ENCODE assay signal across 8 mouse cellular contexts in the genomic region with DNA sequence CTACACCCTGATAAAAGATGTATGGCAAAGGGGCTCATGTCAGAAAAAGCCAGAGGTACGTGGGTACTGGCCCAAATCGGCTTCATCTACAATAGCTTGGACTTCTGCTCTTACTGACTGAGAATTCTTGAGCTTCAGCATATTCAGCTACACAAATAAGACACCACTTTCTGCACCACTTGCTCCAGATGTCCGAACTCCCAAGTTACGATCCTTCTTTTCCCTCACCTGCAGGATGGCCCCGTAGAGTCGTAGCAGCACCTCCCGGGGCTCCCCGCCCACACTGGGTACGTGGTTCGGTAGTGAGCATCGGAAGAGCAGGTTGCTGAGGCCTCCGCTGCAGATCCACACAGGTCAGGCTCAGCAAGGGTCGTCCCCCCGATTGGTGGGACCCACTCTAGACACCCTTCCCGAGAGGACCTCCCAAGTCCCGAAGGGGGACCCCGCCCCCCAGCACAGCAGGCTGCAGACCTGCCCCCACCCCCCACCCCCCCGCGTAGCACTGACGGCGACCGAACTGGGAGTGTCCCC. TPM values are rescaled to one million over a fixed set of nuclear protein-coding genes. Genes with fewer than 3 reads are reported as not detected.
DNase-seq lines count a peak whose midpoint lies in the region; ATAC-seq and TF ChIP-seq lines count a peak whose summit lies in the region.

No protein-coding gene starts in this region.

- peak overlapping the region; percentile 67 for H3K9ac ChIP-seq in limb, embryonic 15.5 days
- peak overlapping the region; percentile 83 for H3K9ac ChIP-seq in stomach, postnatal 0 days (ENCODE audit: low read length)

- no peak for TF ChIP-seq EP300 in stomach, postnatal 0 days (optimal IDR thresholded peaks at IDR 0.05)

- no peak for DNase-seq in testis, postnatal 10 days (ENCODE audit: low spot score)
- no peak for DNase-seq in stomach, postnatal 0 days (ENCODE audit: low spot score)
- DNase-seq in left cerebral cortex, postnatal 14 days (ENCODE audit: low spot score in 2 of 2), result no peak

- peak overlapping the region; percentile 85 for H3K4me2 ChIP-seq in limb, embryonic 15.5 days
- peak overlapping the region; percentile 97 for H3K4me2 ChIP-seq in stomach, postnatal 0 days (replicated peaks; ENCODE audit: low read depth)

- no peaks in the 10 kb centered on the region for H3K27me3 ChIP-seq in erythroblast, embryonic 14.5 days (ENCODE audit: control insufficient read depth)
- H3K27me3 ChIP-seq in testis, adult 2 months (ENCODE audit: control insufficient read depth, insufficient read depth, low read length), result no peaks in the 10 kb centered on the region
- no peaks in the 10 kb centered on the region for H3K27me3 ChIP-seq in limb, embryonic 15.5 days
- no peaks in the 10 kb centered on the region for H3K27me3 ChIP-seq in stomach, postnatal 0 days (ENCODE audit: control insufficient read depth, insufficient read depth, low read length)

- H3K4me3 ChIP-seq in erythroblast, embryonic 14.5 days (replicated peaks), result peak overlapping the region; percentile 97
- H3K4me3 ChIP-seq in testis, adult 2 months (ENCODE audit: control insufficient read depth, low read depth, low read length), result peak overlapping the region; percentile 95
- H3K4me3 ChIP-seq in limb, embryonic 15.5 days, result peak overlapping the region; percentile 79
- H3K4me3 ChIP-seq in stomach, postnatal 0 days (ENCODE audit: low read depth, low read length), result peak overlapping the region; percentile 78

- peaks cover 38% of the 10 kb centered on the region for H3K36me3 ChIP-seq in erythroblast, embryonic 14.5 days (ENCODE audit: control insufficient read depth)
- no peaks in the 10 kb centered on the region; the same call in 1 of the 2 replicates for H3K36me3 ChIP-seq in testis, adult 2 months (ENCODE audit: control insufficient read depth, insufficient read depth, low read length)
- peaks cover 23% of the 10 kb centered on the region for H3K36me3 ChIP-seq in limb, embryonic 15.5 days
- no peaks in the 10 kb centered on the region for H3K36me3 ChIP-seq in stomach, postnatal 0 days (ENCODE audit: control insufficient read depth, insufficient read depth, low read length)

- intact Hi-C loops in left cerebral cortex, postnatal 14 days (cut with DNase I), result loop anchor here (5.0 kb wide), 1 partner anchor 47 kb away; a partner anchor contains a TSS

- WGBS in limb, embryonic 15.5 days, result 5% methylated on average over 22 of the region's 22 CpGs
- WGBS in stomach, postnatal 0 days, result 3% methylated on average over 20 of the region's 22 CpGs

- no peak for TF ChIP-seq POLR2A in testis, adult 2 months (IDR thresholded peaks at IDR 0.05; ENCODE audit: control insufficient read depth, low read depth, low read length)

- no peak for ATAC-seq in erythroblast, adult 5-6 weeks (replicated peaks; ENCODE audit: low FRiP score, poor library complexity, severe bottlenecking)
- peak; percentile 40; the same call in 1 of the 2 replicates for ATAC-seq in limb, embryonic 15.5 days (ENCODE audit: insufficient number of reproducible peaks, low FRiP score, low TSS enrichment, low read depth)
- ATAC-seq in stomach, postnatal 0 days (ENCODE audit: low FRiP score, low TSS enrichment), result peak; percentile 34
- no peak for ATAC-seq in megakaryocyte progenitor cell, adult 5-6 weeks (replicated peaks; ENCODE audit: poor library complexity)

- peak overlapping the region; percentile 46; the same call in 1 of the 2 replicates for H3K27ac ChIP-seq in testis, adult 2 months (ENCODE audit: control insufficient read depth, insufficient read depth, low read depth, low read length)
- H3K27ac ChIP-seq in limb, embryonic 15.5 days, result peak overlapping the region; percentile 96
- peak overlapping the region; percentile 98 for H3K27ac ChIP-seq in stomach, postnatal 0 days (replicated peaks)

- H3K9me3 ChIP-seq in erythroblast, embryonic 14.5 days (ENCODE audit: control insufficient read depth, low read length), result no peaks in the 10 kb centered on the region
- H3K9me3 ChIP-seq in limb, embryonic 15.5 days, result no peaks in the 10 kb centered on the region
- H3K9me3 ChIP-seq in stomach, postnatal 0 days (ENCODE audit: control insufficient read depth, low read length), result no peaks in the 10 kb centered on the region

- H3K4me1 ChIP-seq in erythroblast, embryonic 14.5 days (ENCODE audit: control insufficient read depth), result peaks cover 46% of the 10 kb centered on the region
- peaks cover 21% of the 10 kb centered on the region for H3K4me1 ChIP-seq in testis, adult 2 months (ENCODE audit: control insufficient read depth, insufficient read depth, low read length)
- H3K4me1 ChIP-seq in limb, embryonic 15.5 days, result peaks cover 14% of the 10 kb centered on the region
- no peaks in the 10 kb centered on the region for H3K4me1 ChIP-seq in stomach, postnatal 0 days (replicated peaks; ENCODE audit: control insufficient read depth, insufficient read depth)

- no peak for TF ChIP-seq CTCF in testis, adult 2 months (IDR thresholded peaks at IDR 0.05; ENCODE audit: control insufficient read depth, insufficient read depth, insufficient replicate concordance, low read depth, low read length)
- TF ChIP-seq CTCF in stomach, postnatal 0 days (IDR thresholded peaks at IDR 0.05; ENCODE audit: low read depth), result no peak

RNA-seq across cellular contexts. Expression of a gene that starts 0.5 kb away (rescaled TPM):
- 0.03 and 0.05 TPM in 2 replicates for polyA plus RNA-seq in erythroblast, embryonic 14.5 days (2012)
- total RNA-seq in erythroblast, adult 5-6 weeks (2015; ENCODE audit: low replicate concordance), result 0.58 and 1.0 TPM in 2 replicates
- 1.4 and 5.3 TPM in 2 replicates for total RNA-seq in erythroblast, adult 5-6 weeks (2017; ENCODE audit: low replicate concordance)
- polyA plus RNA-seq in testis, adult 2 months (2012; rRNA removed), result 6.4 and 7.6 TPM in 2 replicates
- polyA plus RNA-seq in limb, embryonic 15.5 days (2015; fragmentation: Nextera tagmentation; extraction: Ambion mirVana), result 2.1 and 3.5 TPM in 2 replicates
- polyA plus RNA-seq in stomach, postnatal 0 days (2015; fragmentation: Nextera tagmentation; extraction: Ambion mirVana), result 1.3 and 1.6 TPM in 2 replicates
- 0.98 and 3.6 TPM in 2 replicates for total RNA-seq in megakaryocyte progenitor cell, adult 5-6 weeks (2015)
- total RNA-seq in megakaryocyte progenitor cell, adult 5-6 weeks (2017), result 3.7 and 5.5 TPM in 2 replicates
- total RNA-seq in left cerebral cortex, postnatal 14 days (2021), result 1 to 10 TPM; 1.9 to 2.3 TPM

RNA-seq across cellular contexts. Expression of a gene that starts 0.6 kb away (rescaled TPM):
- 0.08 and 0.15 TPM in 2 replicates for polyA plus RNA-seq in erythroblast, embryonic 14.5 days (2012)
- total RNA-seq in erythroblast, adult 5-6 weeks (2015; ENCODE audit: low replicate concordance), result not detected in 2 replicates
- total RNA-seq in erythroblast, adult 5-6 weeks (2017; ENCODE audit: low replicate concordance), result 0.14 TPM in 1 of 2 replicates, not detected in the other
- 1.2 and 1.9 TPM in 2 replicates for polyA plus RNA-seq in testis, adult 2 months (2012; rRNA removed)
- 0.16 TPM in 1 of 2 replicates, not detected in the other for polyA plus RNA-seq in limb, embryonic 15.5 days (2015; fragmentation: Nextera tagmentation; extraction: Ambion mirVana)
- polyA plus RNA-seq in stomach, postnatal 0 days (2015; fragmentation: Nextera tagmentation; extraction: Ambion mirVana), result not detected in 2 replicates
- total RNA-seq in megakaryocyte progenitor cell, adult 5-6 weeks (2015), result 1.1 TPM in 1 of 2 replicates, not detected in the other
- total RNA-seq in megakaryocyte progenitor cell, adult 5-6 weeks (2017), result 0.04 and 0.68 TPM in 2 replicates
- not detected for total RNA-seq in left cerebral cortex, postnatal 14 days (2021)

RNA-seq across cellular contexts. Expression of a gene that starts 0.8 kb away (rescaled TPM):
- 19.2 and 20.4 TPM in 2 replicates for polyA plus RNA-seq in erythroblast, embryonic 14.5 days (2012)
- total RNA-seq in erythroblast, adult 5-6 weeks (2015; ENCODE audit: low replicate concordance), result 82.0 and 92.2 TPM in 2 replicates
- 28.6 and 30.9 TPM in 2 replicates for total RNA-seq in erythroblast, adult 5-6 weeks (2017; ENCODE audit: low replicate concordance)
- polyA plus RNA-seq in testis, adult 2 months (2012; rRNA removed), result 50.7 and 52.8 TPM in 2 replicates
- polyA plus RNA-seq in limb, embryonic 15.5 days (2015; fragmentation: Nextera tagmentation; extraction: Ambion mirVana), result 53.0 and 55.5 TPM in 2 replicates
- 46.8 and 47.9 TPM in 2 replicates for polyA plus RNA-seq in stomach, postnatal 0 days (2015; fragmentation: Nextera tagmentation; extraction: Ambion mirVana)
- 36.0 and 45.7 TPM in 2 replicates for total RNA-seq in megakaryocyte progenitor cell, adult 5-6 weeks (2015)
- total RNA-seq in megakaryocyte progenitor cell, adult 5-6 weeks (2017), result 16.4 and 24.5 TPM in 2 replicates
- total RNA-seq in left cerebral cortex, postnatal 14 days (2021), result 10 to 100 TPM; 41.1 to 41.6 TPM

RNA-seq across cellular contexts. Expression of a gene that starts 3.2 kb away (rescaled TPM):
- 0.08 TPM in 1 of 2 replicates, not detected in the other for polyA plus RNA-seq in erythroblast, embryonic 14.5 days (2012)
- total RNA-seq in erythroblast, adult 5-6 weeks (2015; ENCODE audit: low replicate concordance), result 2.1 and 6.9 TPM in 2 replicates
- 0.84 and 4.4 TPM in 2 replicates for total RNA-seq in erythroblast, adult 5-6 weeks (2017; ENCODE audit: low replicate concordance)
- polyA plus RNA-seq in testis, adult 2 months (2012; rRNA removed), result 374 and 414 TPM in 2 replicates
- polyA plus RNA-seq in limb, embryonic 15.5 days (2015; fragmentation: Nextera tagmentation; extraction: Ambion mirVana), result 0.91 and 6.1 TPM in 2 replicates
- 0.51 and 0.63 TPM in 2 replicates for polyA plus RNA-seq in stomach, postnatal 0 days (2015; fragmentation: Nextera tagmentation; extraction: Ambion mirVana)
- 1.5 and 1.9 TPM in 2 replicates for total RNA-seq in megakaryocyte progenitor cell, adult 5-6 weeks (2015)
- 2.3 and 2.5 TPM in 2 replicates for total RNA-seq in megakaryocyte progenitor cell, adult 5-6 weeks (2017)
- total RNA-seq in left cerebral cortex, postnatal 14 days (2021), result 1 to 10 TPM; 2.2 to 3.4 TPM

RNA-seq across cellular contexts. Expression of a gene that starts 18.6 kb away (rescaled TPM):
- polyA plus RNA-seq in erythroblast, embryonic 14.5 days (2012), result not detected in 2 replicates
- not detected in 2 replicates for total RNA-seq in erythroblast, adult 5-6 weeks (2015; ENCODE audit: low replicate concordance)
- not detected in 2 replicates for total RNA-seq in erythroblast, adult 5-6 weeks (2017; ENCODE audit: low replicate concordance)
- polyA plus RNA-seq in testis, adult 2 months (2012; rRNA removed), result 218 and 247 TPM in 2 replicates
- polyA plus RNA-seq in limb, embryonic 15.5 days (2015; fragmentation: Nextera tagmentation; extraction: Ambion mirVana), result not detected in 2 replicates
- polyA plus RNA-seq in stomach, postnatal 0 days (2015; fragmentation: Nextera tagmentation; extraction: Ambion mirVana), result 0.25 TPM in 1 of 2 replicates, not detected in the other
- not detected in 2 replicates for total RNA-seq in megakaryocyte progenitor cell, adult 5-6 weeks (2015)
- not detected in 2 replicates for total RNA-seq in megakaryocyte progenitor cell, adult 5-6 weeks (2017)
- total RNA-seq in left cerebral cortex, postnatal 14 days (2021), result not detected

Comparison
In these comparisons a context has a peak if more than half of its experiments do, and no peak if none do; other contexts are left out.
1. ATAC-seq: peak in limb, embryonic 15.5 days (single experiment) and stomach, postnatal 0 days (single experiment); none in erythroblast, adult 5-6 weeks (single experiment) and megakaryocyte progenitor cell, adult 5-6 weeks (single experiment).
2. H3K27ac ChIP-seq: peak in every context shown above with its lines; median percentile 98 in stomach, postnatal 0 days; 96 in limb, embryonic 15.5 days; 46 in testis, adult 2 months.
3. Peak in every context shown above with its lines, with median percentiles within 50 percentile points of each other: H3K4me3 ChIP-seq.